Mouse (Mus musculus) gastrocnemius, postnatal 14 days (tissue): Measurements from ENCODE around the gene Nacad. TPM values are rescaled to one million over a fixed set of nuclear protein-coding genes. Genes with fewer than 3 reads are reported as not detected.

Experiments used
- DNase-seq: peaks from one replicate; pipeline ENCODE4 v3.0.0; 2021; ENCODE audit warnings: mixed read lengths
- intact Hi-C: fragments of 180-260 bp; cut with DNase I; formaldehyde crosslinking; loops from one replicate; pipeline ENCODE4 v1.15.1; 2025; ENCODE audit warnings: low total_unique reads
- total RNA-seq, 2 experiments: library from RNA; stranded (reverse); gene quantifications; 2 replicates each; pipeline ENCODE4 v1.2.3; 2021

Gene Nacad
- total RNA-seq, 2 experiments from 2014 or later: 0.18 to 0.82 TPM

- intact Hi-C loops: no loop called here
- no peak for DNase-seq
These were observed 802 bp downstream of the Nacad start for GRCm38 (mm10) chr11:6605021-6605481.

GRCm38 (mm10) chr11:6604604-6604936 lies 1.3 kb downstream of the Nacad start:
- intact Hi-C loops: no loop called here
- DNase-seq: no peak

DNA sequence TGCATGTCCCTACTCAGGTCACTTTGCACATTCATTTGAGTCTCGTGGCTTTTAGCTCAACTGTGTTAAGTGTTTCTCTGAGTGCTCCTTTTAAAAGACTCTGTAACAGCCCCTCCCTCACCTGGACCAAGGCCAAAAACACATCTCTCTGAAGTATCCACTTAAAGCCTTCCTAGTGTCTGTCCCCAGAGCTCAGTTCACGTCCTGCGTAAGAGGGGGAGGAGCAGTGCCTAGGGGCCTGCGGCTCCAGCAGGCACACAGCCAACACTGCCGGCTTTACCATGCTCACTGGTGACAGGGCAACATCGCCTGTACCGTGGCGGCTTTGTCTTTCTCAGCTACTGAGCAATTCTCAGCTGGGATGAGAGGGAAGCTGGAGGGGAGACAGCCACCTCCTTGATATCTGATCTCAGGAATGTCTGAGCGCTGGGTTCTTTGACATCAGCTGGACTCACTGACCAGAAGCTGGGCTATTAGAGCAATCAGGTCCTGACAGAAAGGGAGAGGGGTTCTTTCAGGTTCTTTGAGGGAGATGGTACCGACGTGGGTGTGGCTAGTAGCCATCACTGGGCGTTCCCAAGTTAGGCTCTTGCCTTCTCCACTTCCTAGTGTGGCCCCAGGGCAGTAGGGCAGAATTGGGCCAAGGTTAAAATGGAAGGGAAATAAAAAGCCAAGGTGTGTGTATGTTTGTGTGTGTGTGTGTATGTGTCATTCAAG lies 1.8 kb downstream of the Nacad start:
- DNase-seq: no peak
- intact Hi-C loops: no loop called here

GRCm38 (mm10) chr11:6603224-6603623 lies 2.6 kb downstream of the Nacad start:
- intact Hi-C loops: no loop called here
- no peak for DNase-seq

DNA sequence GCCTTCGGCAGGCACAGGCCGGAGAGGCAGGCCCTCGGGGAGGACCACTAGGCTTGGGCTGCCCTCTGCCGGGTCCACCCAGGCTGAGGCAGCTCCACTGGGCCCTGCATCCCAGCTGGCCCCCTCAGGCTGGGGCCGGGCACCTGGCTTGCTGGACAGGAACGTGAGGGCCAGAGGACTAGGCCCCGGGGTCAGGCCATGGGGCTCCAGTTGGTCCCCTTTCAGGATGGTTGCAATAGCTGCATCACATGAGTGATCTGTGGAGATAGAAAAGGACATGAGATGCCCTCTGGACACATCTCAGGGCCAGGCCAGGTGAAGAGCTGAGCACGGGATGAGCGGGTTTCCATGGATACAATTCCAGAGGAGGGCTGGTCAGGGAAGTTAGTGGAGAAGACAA lies 3.2 kb downstream of the Nacad start:
- intact Hi-C loops: no loop called here

GRCm38 (mm10) chr11:6601649-6602480 lies 4.0 kb downstream of the Nacad start:
- intact Hi-C loops: no loop called here
- DNase-seq: no peak

More for the DNA sequence above, 3.2 kb downstream of the Nacad start:
- no peak for DNase-seq

- DNase-seq: no peak
- intact Hi-C loops: no loop called here
These were observed 5.4 kb downstream of the Nacad start for GRCm38 (mm10) chr11:6600284-6600944.

- intact Hi-C loops: no loop called here
- DNase-seq: no peak
These were observed 6.0 kb downstream of the Nacad start for GRCm38 (mm10) chr11:6599831-6600230.

GRCm38 (mm10) chr11:6599011-6599681 lies 6.7 kb downstream of the Nacad start:
- intact Hi-C loops: no loop called here
- no peak for DNase-seq

DNA sequence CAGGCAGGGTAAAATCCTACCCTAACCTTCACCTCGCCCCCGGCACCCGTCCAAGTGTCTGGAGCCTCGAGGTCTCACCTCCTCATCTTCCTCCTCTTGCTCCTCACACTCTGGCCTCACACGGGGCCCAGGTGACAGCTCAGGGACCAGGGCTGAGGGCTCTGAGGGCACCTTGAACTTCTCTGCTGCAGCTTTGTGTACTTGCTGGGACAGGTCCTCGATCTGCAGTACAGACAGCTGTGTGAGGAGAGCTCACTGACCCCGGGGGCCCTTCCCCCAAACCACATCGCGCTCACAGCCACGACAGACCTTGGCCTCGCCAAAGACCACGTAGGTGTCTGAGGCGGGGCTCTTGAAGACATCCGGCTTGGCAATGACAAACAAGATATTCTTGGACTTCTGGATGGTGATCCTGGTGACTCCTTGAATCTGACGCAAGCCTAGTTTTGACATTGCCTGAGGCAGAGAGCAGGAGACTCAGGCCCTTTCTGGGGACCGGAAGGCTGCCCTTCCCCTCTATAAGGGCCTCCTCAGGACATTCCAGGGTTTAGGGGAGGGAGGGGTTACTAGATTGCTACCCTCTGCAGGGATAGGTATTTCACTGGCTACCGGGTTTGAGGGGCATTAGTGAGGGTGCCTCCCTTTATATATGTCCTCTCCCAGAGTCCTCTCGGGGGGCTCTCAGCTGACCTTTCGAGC lies 7.5 kb downstream of the Nacad start:
- DNase-seq: peak; percentile 29
- intact Hi-C loops: no loop called here

DNA sequence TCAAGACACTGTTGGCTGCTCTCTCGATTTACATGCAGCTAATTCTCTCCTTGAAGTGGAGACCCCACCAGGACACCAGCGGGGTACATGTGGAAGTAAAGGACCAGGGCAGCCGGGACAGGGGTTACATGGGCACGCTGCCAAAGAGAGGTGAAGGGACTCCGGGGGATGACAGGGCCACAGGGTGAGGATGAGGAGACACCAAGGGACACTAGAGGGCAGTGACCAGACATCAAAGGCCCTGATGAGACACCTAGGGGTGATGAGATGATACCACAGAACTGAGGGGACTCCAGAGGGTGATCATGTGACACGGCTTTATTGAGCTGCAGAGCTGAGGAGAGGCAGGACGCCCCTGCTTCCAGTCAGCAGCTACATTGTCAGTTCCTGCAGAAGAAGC lies 8.3 kb downstream of the Nacad start:
- intact Hi-C loops: no loop called here

GRCm38 (mm10) chr11:6596616-6597015 lies 9.2 kb downstream of the Nacad start:
- no peak for DNase-seq
- intact Hi-C loops: no loop called here

More for the DNA sequence above, 8.3 kb downstream of the Nacad start:
- no peak for DNase-seq

- intact Hi-C loops: no loop called here
- DNase-seq: no peak
These were observed 9.6 kb downstream of the Nacad start for GRCm38 (mm10) chr11:6596205-6596604.

DNA sequence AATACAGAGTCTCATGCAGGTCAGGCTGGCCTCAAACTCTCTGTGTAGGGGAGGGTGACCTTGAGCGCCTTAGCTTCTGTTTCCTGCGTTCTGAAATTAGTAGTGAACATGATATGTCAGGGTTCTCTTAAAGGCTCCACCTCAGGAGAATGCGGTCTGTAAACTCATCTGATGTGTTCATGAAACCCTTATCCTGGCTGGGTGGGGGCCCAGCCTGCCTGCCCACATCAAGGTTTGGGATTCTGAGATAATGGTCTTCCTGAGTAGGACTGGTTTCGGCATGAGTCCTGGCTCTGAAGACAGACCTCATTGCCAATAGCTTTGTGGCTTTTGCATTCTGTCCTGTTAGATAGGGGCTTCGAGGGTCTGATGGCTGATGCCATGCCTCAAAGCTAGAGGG lies 10.5 kb downstream of the Nacad start:
- intact Hi-C loops: no loop called here
- DNase-seq: no peak

- DNase-seq: no peak
- intact Hi-C loops: no loop called here
These were observed 11.0 kb downstream of the Nacad start for GRCm38 (mm10) chr11:6594845-6595244.

DNA sequence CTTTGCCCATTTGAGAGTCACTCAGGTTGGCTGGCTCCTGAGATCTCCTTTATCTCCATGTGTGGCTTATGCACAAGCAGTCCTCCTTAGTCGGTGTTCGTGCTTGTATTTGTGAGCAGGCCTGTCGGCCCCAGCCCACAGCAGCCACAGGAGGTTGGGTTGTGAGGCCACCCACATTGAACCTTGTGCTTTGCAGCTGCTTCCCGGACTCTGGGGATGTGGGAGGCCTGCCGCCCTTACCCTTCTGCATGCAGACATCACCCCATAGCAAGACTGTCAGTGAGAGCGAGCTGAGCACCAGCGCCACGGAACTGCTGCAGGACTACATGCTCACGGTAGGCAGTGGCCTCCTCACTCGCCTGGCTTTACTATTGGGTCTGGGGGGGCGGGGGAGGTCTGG lies 12.4 kb downstream of the Nacad start:
- intact Hi-C loops: no loop called here
- DNase-seq: no peak

GRCm38 (mm10) chr11:6590933-6591675 lies 14.7 kb downstream of the Nacad start:
- intact Hi-C loops: no loop called here
- no peak for DNase-seq

- no peak for DNase-seq
- intact Hi-C loops: no loop called here
These were observed 16.0 kb downstream of the Nacad start for GRCm38 (mm10) chr11:6589838-6590237.

GRCm38 (mm10) chr11:6588295-6588694 lies 17.6 kb downstream of the Nacad start:
- intact Hi-C loops: no loop called here

More at GRCm38 (mm10) chr11:6588295-6588694, 17.6 kb downstream of the Nacad start:
- DNase-seq: no peak
